Mouse (Mus musculus) frontal cortex, postnatal 10 days (tissue): Measurements from ENCODE around the gene Creb3l2.
A peak's percentile ranks its signal among the peaks of the same experiment; 100 is the strongest.

ENCODE experiments used
- DNase-seq, 2 experiments: peaks; one replicate each; pipeline ENCODE4 v3.0.0; 2022; ENCODE audit warnings: low spot score in 2 of 2, mixed read lengths in 1 of 2

Gene Creb3l2

GRCm38 (mm10) chr6:37325906-37326602, 115.9 kb downstream of the Creb3l2 start:
- DNase-seq, result no peak

GRCm38 (mm10) chr6:37325076-37325475, 116.9 kb downstream of the Creb3l2 start:
- no peak for DNase-seq

- no peak for DNase-seq
Observed at GRCm38 (mm10) chr6:37322641-37323040, 119.3 kb downstream of the Creb3l2 start.

- no peak for DNase-seq
Observed at GRCm38 (mm10) chr6:37322088-37322487, 119.9 kb downstream of the Creb3l2 start.

GRCm38 (mm10) chr6:37317904-37318303, 124.0 kb downstream of the Creb3l2 start:
- DNase-seq, result no peak

- no peak for DNase-seq
Observed at GRCm38 (mm10) chr6:37315440-37315839, 126.5 kb downstream of the Creb3l2 start.

- no peak for DNase-seq
Observed at GRCm38 (mm10) chr6:37310601-37311000, 131.3 kb downstream of the Creb3l2 start.

GRCm38 (mm10) chr6:37306616-37307015, 135.3 kb downstream of the Creb3l2 start:
- no peak for DNase-seq

- no peak for DNase-seq
Observed at GRCm38 (mm10) chr6:37300492-37300891, 141.5 kb downstream of the Creb3l2 start.

- peak; percentile 84 to 87 for DNase-seq
Observed at GRCm38 (mm10) chr6:37299562-37300390, 142.2 kb downstream of the Creb3l2 start, which contains the start of gene Dgki. Gene Dgki (minus strand): TSS chr6:37300184.

- no peak for DNase-seq
Observed at GRCm38 (mm10) chr6:37298982-37299381, 143.0 kb downstream of the Creb3l2 start.

- DNase-seq, result no peak
Observed at GRCm38 (mm10) chr6:37297744-37298482, 144.0 kb downstream of the Creb3l2 start.

GRCm38 (mm10) chr6:37292068-37292467, 149.9 kb downstream of the Creb3l2 start:
- no peak for DNase-seq

- DNase-seq, result no peak
Observed at GRCm38 (mm10) chr6:37291171-37291570, 150.8 kb downstream of the Creb3l2 start.

- DNase-seq, result no peak
Observed at GRCm38 (mm10) chr6:37290691-37291090, 151.3 kb downstream of the Creb3l2 start.

- no peak for DNase-seq
Observed at GRCm38 (mm10) chr6:37286134-37286533, 155.8 kb downstream of the Creb3l2 start.

- DNase-seq, result no peak
Observed at GRCm38 (mm10) chr6:37284879-37285278, 157.1 kb downstream of the Creb3l2 start.

- DNase-seq, result no peak
Observed at GRCm38 (mm10) chr6:37283336-37283735, 158.6 kb downstream of the Creb3l2 start.

GRCm38 (mm10) chr6:37282659-37283058, 159.3 kb downstream of the Creb3l2 start:
- no peak for DNase-seq
